Comparison of ENCODE assay signal across 8 mouse cellular contexts in the genomic region with DNA sequence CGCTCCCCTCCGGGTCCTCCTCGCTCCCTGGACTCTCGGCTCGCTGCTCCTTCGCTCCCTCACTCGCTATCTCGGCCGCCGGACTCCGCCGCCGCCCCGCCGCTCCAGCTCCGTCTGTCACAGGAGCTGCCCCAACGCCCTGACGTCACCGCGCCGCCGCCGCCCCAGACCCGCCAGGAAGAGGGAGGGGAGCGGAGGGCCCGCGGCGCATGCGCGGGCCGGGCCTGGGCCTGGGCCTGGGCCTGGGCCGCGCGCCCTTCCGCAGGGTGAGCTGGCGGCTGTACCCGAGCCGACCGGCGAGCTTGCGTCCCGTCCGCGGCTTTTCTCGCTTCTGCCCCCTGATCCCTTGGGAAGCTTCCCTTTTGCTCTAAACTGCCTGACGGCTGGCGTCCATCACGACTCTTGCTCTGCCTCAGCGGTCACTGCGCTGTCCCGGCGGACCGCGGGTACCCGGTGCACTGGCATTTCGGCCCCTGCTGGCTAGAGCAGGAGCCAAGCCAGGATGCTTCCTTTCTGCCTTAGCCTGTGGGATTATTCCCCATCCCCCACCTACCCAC. TPM values are rescaled to one million over a fixed set of nuclear protein-coding genes. Genes with fewer than 3 reads are reported as not detected.
DNase-seq lines count a peak whose midpoint lies in the region; ATAC-seq and TF ChIP-seq lines count a peak whose summit lies in the region.

A gene (minus strand): TSS at position 436 of the 557 bp plus-strand sequence.

- peak within 1 kb of the TSS; percentile 100 for H3K9ac ChIP-seq in heart, embryonic 12.5 days
- peak within 1 kb of the TSS; percentile 84 for H3K9ac ChIP-seq in kidney, postnatal 0 days (ENCODE audit: low read depth, low read length)
- peak within 1 kb of the TSS; percentile 97 for H3K9ac ChIP-seq in liver, embryonic 11.5 days (ENCODE audit: low read depth, low read length)
- peak within 1 kb of the TSS; percentile 84 for H3K9ac ChIP-seq in stomach, embryonic 14.5 days (replicated peaks; ENCODE audit: low read depth, low read length)

- WGBS in heart, embryonic 12.5 days = under 1% methylated on average over 54 of the region's 56 CpGs
- WGBS in kidney, postnatal 0 days = 0% methylated on average over 33 of the region's 56 CpGs
- whole genome bisulfite sequencing in liver, embryonic 11.5 days = under 1% methylated on average over 44 of the region's 56 CpGs
- WGBS in stomach, embryonic 14.5 days = under 1% methylated on average over 50 of the region's 56 CpGs

- H3K27ac ChIP-seq in heart, embryonic 12.5 days (ENCODE audit: poor library complexity, severe bottlenecking) = peak within 1 kb of the TSS; percentile 99
- peak within 1 kb of the TSS; percentile 99 for H3K27ac ChIP-seq in kidney, postnatal 0 days
- peak within 1 kb of the TSS; percentile 99 for H3K27ac ChIP-seq in liver, embryonic 11.5 days (ENCODE audit: low read depth, low read length)
- peak within 1 kb of the TSS; percentile 96 for H3K27ac ChIP-seq in stomach, embryonic 14.5 days (ENCODE audit: low read length)

- peaks cover 48% of the 10 kb centered on the region for H3K79me2 ChIP-seq in C2C12 (ENCODE audit: control insufficient read depth, insufficient read depth)

- peaks cover 43% of the 10 kb centered on the region for H3K4me1 ChIP-seq in erythroblast, embryonic 14.5 days (ENCODE audit: control insufficient read depth)
- peaks cover 25% of the 10 kb centered on the region for H3K4me1 ChIP-seq in heart, embryonic 12.5 days (replicated peaks)
- H3K4me1 ChIP-seq in kidney, postnatal 0 days (replicated peaks; ENCODE audit: insufficient read depth, low read length) = 0 out of 2 replicates have a peak, but pooled peaks cover 8% of the 10 kb centered on the region
- peaks cover 18% of the 10 kb centered on the region for H3K4me1 ChIP-seq in liver, embryonic 11.5 days (replicated peaks; ENCODE audit: control insufficient read depth, insufficient read depth, low read length)
- peaks cover 8% of the 10 kb centered on the region for H3K4me1 ChIP-seq in stomach, embryonic 14.5 days (ENCODE audit: control insufficient read depth, insufficient read depth, low read length)

- H3K4me2 ChIP-seq in heart, embryonic 12.5 days = peak within 1 kb of the TSS; percentile 91
- peak within 1 kb of the TSS; percentile 58 for H3K4me2 ChIP-seq in kidney, postnatal 0 days (ENCODE audit: low read length)
- peak within 1 kb of the TSS; percentile 92 for H3K4me2 ChIP-seq in liver, embryonic 11.5 days
- H3K4me2 ChIP-seq in stomach, embryonic 14.5 days (replicated peaks; ENCODE audit: low read depth, low read length) = peak within 1 kb of the TSS; percentile 84

- peaks cover 44% of the 10 kb centered on the region for H3K79me3 ChIP-seq in C2C12 (ENCODE audit: low read depth)

- H3K4me3 ChIP-seq in C2C12 (ENCODE audit: insufficient read depth, poor library complexity, severe bottlenecking) = peak within 1 kb of the TSS; percentile 94
- H3K4me3 ChIP-seq in erythroblast, embryonic 14.5 days (replicated peaks) = peak within 1 kb of the TSS; percentile 79
- H3K4me3 ChIP-seq in heart, embryonic 12.5 days = peak within 1 kb of the TSS; percentile 99
- peak within 1 kb of the TSS; percentile 79 for H3K4me3 ChIP-seq in kidney, postnatal 0 days (replicated peaks; ENCODE audit: low read depth, low read length)
- peak within 1 kb of the TSS; percentile 73 for H3K4me3 ChIP-seq in liver, embryonic 11.5 days (ENCODE audit: low read depth, low read length)
- H3K4me3 ChIP-seq in stomach, embryonic 14.5 days (ENCODE audit: low read depth, low read length) = peak within 1 kb of the TSS; percentile 82

- no peaks in the 10 kb centered on the region for H3K9me3 ChIP-seq in erythroblast, embryonic 14.5 days (ENCODE audit: control insufficient read depth, low read length)
- H3K9me3 ChIP-seq in heart, embryonic 12.5 days (replicated peaks) = no peaks in the 10 kb centered on the region
- H3K9me3 ChIP-seq in kidney, postnatal 0 days (replicated peaks; ENCODE audit: low read length) = no peaks in the 10 kb centered on the region
- no peaks in the 10 kb centered on the region for H3K9me3 ChIP-seq in liver, embryonic 11.5 days (ENCODE audit: control insufficient read depth, low read length)
- H3K9me3 ChIP-seq in stomach, embryonic 14.5 days (ENCODE audit: control insufficient read depth, low read depth, low read length) = no peaks in the 10 kb centered on the region

- no peak for TF ChIP-seq CTCF in C2C12 (IDR thresholded peaks at IDR 0.05; ENCODE audit: control insufficient read depth, insufficient read depth, insufficient read length)
- peak; percentile 30; the same call in 1 of the 2 replicates for TF ChIP-seq CTCF in brain, embryonic 14.5 days (IDR thresholded peaks at IDR 0.05; ENCODE audit: borderline replicate concordance, extremely low read depth, insufficient read depth, insufficient read length)
- peak; percentile 46; the same call in 1 of the 2 replicates for TF ChIP-seq CTCF in kidney, postnatal 0 days (IDR thresholded peaks at IDR 0.05; ENCODE audit: low read depth)

- peak; percentile 98 for DNase-seq in brain, embryonic 14.5 days (ENCODE audit: low read depth)
- peak; percentile 97 for DNase-seq in kidney, postnatal 0 days (ENCODE audit: low spot score)
- DNase-seq in liver, embryonic 11.5 days (ENCODE audit: low spot score) = peak; percentile 98
- DNase-seq in naive thymus-derived CD4-positive, alpha-beta T cell, adult 2 months (ENCODE audit: low read depth) = peak; percentile 96

- H3ac ChIP-seq in C2C12 (ENCODE audit: control insufficient read depth, insufficient read length, low read depth) = peak within 1 kb of the TSS; percentile 96

- H3K36me3 ChIP-seq in C2C12 (ENCODE audit: control insufficient read depth, insufficient read depth) = peaks cover 11% of the 10 kb centered on the region
- peaks cover 18% of the 10 kb centered on the region for H3K36me3 ChIP-seq in erythroblast, embryonic 14.5 days (ENCODE audit: control insufficient read depth)
- H3K36me3 ChIP-seq in heart, embryonic 12.5 days = no peaks in the 10 kb centered on the region
- H3K36me3 ChIP-seq in kidney, postnatal 0 days (ENCODE audit: insufficient read depth, low read length) = no peaks in the 10 kb centered on the region
- no peaks in the 10 kb centered on the region for H3K36me3 ChIP-seq in liver, embryonic 11.5 days (ENCODE audit: control insufficient read depth, insufficient read depth, low read length)
- H3K36me3 ChIP-seq in stomach, embryonic 14.5 days (ENCODE audit: control insufficient read depth, insufficient read depth, low read length) = no peaks in the 10 kb centered on the region

- H3K27me3 ChIP-seq in C2C12 (ENCODE audit: control insufficient read depth, insufficient read depth, insufficient read length) = no peaks in the 10 kb centered on the region
- peaks cover 2% of the 10 kb centered on the region; the same call in 1 of the 2 replicates for H3K27me3 ChIP-seq in erythroblast, embryonic 14.5 days (ENCODE audit: control insufficient read depth)
- no peaks in the 10 kb centered on the region for H3K27me3 ChIP-seq in heart, embryonic 12.5 days (replicated peaks)
- H3K27me3 ChIP-seq in kidney, postnatal 0 days (ENCODE audit: insufficient read depth, low read length) = no peaks in the 10 kb centered on the region
- H3K27me3 ChIP-seq in liver, embryonic 11.5 days (replicated peaks; ENCODE audit: control insufficient read depth, insufficient read depth, low read length) = no peaks in the 10 kb centered on the region
- no peaks in the 10 kb centered on the region for H3K27me3 ChIP-seq in stomach, embryonic 14.5 days (ENCODE audit: control insufficient read depth, insufficient read depth, low read length)

- TF ChIP-seq POLR2A in brain, embryonic 14.5 days (IDR thresholded peaks at IDR 0.05; ENCODE audit: borderline replicate concordance, extremely low read depth, insufficient read depth, insufficient read length, poor library complexity, severe bottlenecking) = peak; percentile 99

- ATAC-seq in heart, embryonic 12.5 days (ENCODE audit: insufficient number of reproducible peaks, low FRiP score) = peak; percentile 98
- ATAC-seq in kidney, postnatal 0 days (replicated peaks; ENCODE audit: low FRiP score, low read depth) = peak; percentile 98
- peak; percentile 98 for ATAC-seq in liver, embryonic 11.5 days (replicated peaks; ENCODE audit: low FRiP score)
- peak; percentile 97 for ATAC-seq in stomach, embryonic 14.5 days (ENCODE audit: insufficient number of reproducible peaks, insufficient read depth, low FRiP score, low read depth)

TF ChIP-seq in C2C12, 6 proteins besides CTCF, POLR2A, EP300 and RAD21:
- TF ChIP-seq USF1 (IDR thresholded peaks at IDR 0.05; ENCODE audit: low read depth) (no peak), CEBPB (IDR thresholded peaks at IDR 0.05; ENCODE audit: low read depth) (no peak), MAX (IDR thresholded peaks at IDR 0.05) (no peak), FOSL1 (IDR thresholded peaks at IDR 0.05; ENCODE audit: insufficient read depth, low read length, poor library complexity, severe bottlenecking) (no peak), MYOD1 (IDR thresholded peaks at IDR 0.05; ENCODE audit: control insufficient read depth, insufficient read length, low read depth) (no peak), MYOG (IDR thresholded peaks at IDR 0.05; ENCODE audit: control insufficient read depth, extremely low read depth, insufficient read length) (no peak)

RNA-seq across cellular contexts. Expression of the gene that starts here (rescaled TPM):
- 30.8 TPM for polyA plus RNA-seq in C2C12 (2012; fragmentation: generic; extraction: Trizol)
- 103 and 130 TPM in 2 replicates for polyA plus RNA-seq in brain, embryonic 14.5 days (2012; rRNA removed)
- 1.4 and 2.0 TPM in 2 replicates for polyA plus RNA-seq in erythroblast, embryonic 14.5 days (2012)
- 57.7 and 63.4 TPM in 2 replicates for polyA plus RNA-seq in heart, embryonic 12.5 days (2016; fragmentation: Nextera tagmentation; extraction: Ambion mirVana)
- polyA plus RNA-seq in kidney, postnatal 0 days (2015; fragmentation: Nextera tagmentation; extraction: Ambion mirVana) = 51.4 and 53.0 TPM in 2 replicates
- polyA plus RNA-seq in liver, embryonic 11.5 days (2014; fragmentation: Nextera tagmentation; extraction: Ambion mirVana) = 59.3 and 69.4 TPM in 2 replicates
- 77.2 and 77.7 TPM in 2 replicates for polyA plus RNA-seq in stomach, embryonic 14.5 days (2014; fragmentation: Nextera tagmentation; extraction: Ambion mirVana)

Comparison
In these comparisons a context has a peak if more than half of its experiments do, and no peak if none do; other contexts are left out.
1. Peak in every context shown above with its lines: DNase-seq, ATAC-seq, H3K4me3 ChIP-seq and H3K27ac ChIP-seq.
2. RNA of the gene that starts here (polyA plus RNA-seq): 103 to 130 TPM in brain, embryonic 14.5 days, 77.2 to 77.7 TPM in stomach, embryonic 14.5 days, 57.7 to 63.4 TPM in heart, embryonic 12.5 days, 59.3 to 69.4 TPM in liver, embryonic 11.5 days, 51.4 to 53.0 TPM in kidney, postnatal 0 days and 30.8 TPM in C2C12 (single experiment); 1.4 to 2.0 TPM in erythroblast, embryonic 14.5 days; every median in the first group is over 10 times any median in the second.